Mouse (Mus musculus): Measurements from ENCODE around the gene Esd. TPM values are rescaled to one million over a fixed set of nuclear protein-coding genes. Genes with fewer than 3 reads are reported as not detected.

Gene Esd
- total RNA-seq, 4 experiments from 2014 or later, result 90.1 to 95.5 (median 91.4) TPM

DNA sequence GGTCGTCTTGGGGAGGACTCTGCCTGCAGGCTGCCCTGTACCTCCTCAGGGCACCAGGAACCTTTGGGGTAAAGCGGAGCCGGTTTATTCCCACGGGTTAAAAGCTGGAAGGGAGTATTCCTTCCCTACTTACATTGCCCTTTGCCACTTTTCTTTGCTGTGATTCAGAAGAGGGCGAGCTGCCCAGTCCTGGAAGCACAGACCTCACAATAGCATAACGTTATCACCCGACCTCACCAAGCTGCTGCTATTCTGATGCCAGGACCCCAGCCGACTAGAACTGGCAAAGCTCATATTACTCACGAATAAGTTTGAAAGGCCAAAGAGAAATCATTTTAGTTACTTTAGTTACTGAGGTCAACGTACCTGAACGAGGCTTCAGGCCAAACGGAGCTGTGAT is 62.8 kb downstream of the Esd start:
- no peak for DNase-seq (ENCODE audit: low spot score in 2 of 2)

DNA sequence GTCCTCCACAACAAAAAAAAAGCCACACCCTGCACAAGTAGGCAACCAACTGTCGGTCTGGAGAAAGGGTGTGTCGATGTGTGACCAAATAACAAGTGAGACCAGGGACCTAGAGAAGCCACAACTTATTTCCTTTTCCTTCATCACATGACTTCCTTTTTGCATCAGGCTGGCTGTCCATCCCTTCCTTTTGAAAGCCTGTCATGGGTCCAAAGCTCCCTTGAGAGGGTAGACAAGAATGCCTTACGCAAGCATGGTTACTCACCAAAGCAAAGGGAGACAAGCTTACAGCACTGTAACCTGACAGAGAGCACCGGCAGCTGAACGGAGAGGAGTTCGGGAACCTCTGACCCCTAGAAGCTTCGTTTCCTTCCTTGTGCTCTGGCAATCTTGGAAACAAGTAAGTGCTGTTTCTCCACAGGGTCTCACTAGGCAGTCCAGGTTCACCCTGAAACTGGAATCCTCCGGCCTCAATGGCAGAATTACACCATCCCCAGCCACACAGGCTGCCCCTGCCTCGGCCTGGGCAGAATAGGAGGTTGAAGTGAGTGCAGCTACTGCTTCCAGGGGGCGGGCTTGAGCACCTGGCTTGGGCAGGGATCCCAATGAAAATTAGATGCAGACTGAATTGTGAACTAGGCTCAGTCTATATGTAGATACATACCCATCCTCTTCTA is 65.4 kb downstream of the Esd start:
- no peak for DNase-seq (ENCODE audit: low spot score in 2 of 2)

DNA sequence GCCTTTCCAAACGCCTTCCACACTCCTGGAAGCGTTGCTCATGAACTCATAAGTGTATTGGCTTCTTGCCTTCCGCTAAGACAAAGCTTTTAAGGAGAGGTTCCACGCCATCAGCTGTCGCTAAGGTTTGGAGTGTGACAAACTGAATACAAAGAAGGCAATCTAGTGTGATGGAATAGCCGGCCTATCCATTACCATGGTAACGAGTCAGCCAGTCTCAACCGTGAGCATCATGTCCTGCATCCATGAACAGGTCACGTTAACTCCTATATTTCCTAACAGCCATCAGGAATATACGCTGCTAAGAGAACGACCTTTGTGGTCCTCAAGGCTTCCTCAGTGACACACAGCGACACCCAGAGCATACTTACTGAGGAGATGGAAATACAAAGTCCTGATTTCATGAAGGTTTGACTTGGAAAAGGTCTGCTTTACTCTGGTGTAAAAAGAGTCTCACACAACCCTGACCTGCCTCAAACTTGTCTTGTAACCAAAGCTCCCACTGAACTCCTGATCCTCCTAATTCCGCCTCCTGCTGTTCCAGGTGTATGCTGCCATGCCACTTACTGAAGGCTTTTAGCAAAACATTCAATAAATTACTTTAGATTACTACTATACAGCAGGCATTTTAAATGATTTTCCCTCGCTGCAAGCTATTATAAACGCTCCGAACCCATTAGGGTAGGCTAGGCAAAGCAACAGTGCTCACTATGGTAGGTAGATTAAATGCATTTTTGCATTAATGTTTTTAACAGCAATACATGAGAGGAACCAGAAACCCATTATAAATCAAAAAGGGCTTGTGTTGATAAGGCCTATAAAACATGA is 66.2 kb downstream of the Esd start:
- no peak for DNase-seq (ENCODE audit: low spot score in 2 of 2)

Other genes starting within 250 kb of the Esd start
- 10 to 100 TPM; 18.8 to 20.5 (median 19.0) TPM for gene Htr2a, start 91.5 kb upstream of the Esd start, total RNA-seq (2022)
- 10 to 100 TPM; 13.6 to 26.9 (median 19.1) TPM for gene Lrch1, start 215.6 kb downstream of the Esd start, total RNA-seq (2022)